Mouse (Mus musculus): ENCODE measurements around the gene Piezo1. TPM values are rescaled to one million over a fixed set of nuclear protein-coding genes. Genes with fewer than 3 reads are reported as not detected.

Gene Piezo1
- polyA plus RNA-seq, 1 experiment from 2014 or later = 17.4 TPM

DNA sequence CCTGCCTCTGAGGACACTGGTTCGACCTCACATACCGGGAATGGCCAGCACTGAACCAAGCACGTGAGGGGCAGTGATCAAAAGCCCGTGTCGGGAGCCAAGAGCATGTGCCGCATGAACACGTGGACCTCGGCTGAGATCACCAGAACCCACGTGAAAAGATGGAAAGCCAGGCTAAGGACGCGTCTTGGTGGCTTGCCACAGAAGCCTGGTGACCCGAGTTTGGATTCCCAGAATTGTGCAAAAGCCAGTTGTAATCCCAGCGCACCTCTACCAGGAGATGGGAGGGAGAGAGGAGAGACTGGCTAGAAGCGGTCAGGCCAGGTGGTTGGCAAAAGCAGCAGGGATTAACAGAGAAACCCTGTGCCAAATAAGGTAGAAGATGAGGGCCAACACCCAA, 35.4 kb downstream of the Piezo1 start:
- H3K4me1 ChIP-seq (ENCODE audit: control insufficient read depth, insufficient read depth, low read length) = peaks cover 63% of the 10 kb centered on the region
- 88% methylated on average over 14 of the region's 14 CpGs for WGBS (ENCODE audit: insufficient replicate concordance)
- no peak overlapping the region for H3K4me3 ChIP-seq (ENCODE audit: low read depth, low read length)
- H3K27ac ChIP-seq (ENCODE audit: low read depth, low read length) = peak overlapping the region; percentile 3; the same call in 1 of the 2 replicates
- no peaks in the 10 kb centered on the region for H3K9me3 ChIP-seq (replicated peaks; ENCODE audit: control insufficient read depth, low read length)
- H3K9ac ChIP-seq (ENCODE audit: low read depth, low read length) = no peak overlapping the region
- ATAC-seq (replicated peaks; ENCODE audit: insufficient number of reproducible peaks, low FRiP score, low TSS enrichment) = no peak
- H3K27me3 ChIP-seq (ENCODE audit: control insufficient read depth, insufficient read depth, low read length) = no peaks in the 10 kb centered on the region
- H3K4me2 ChIP-seq = no peak overlapping the region
- H3K36me3 ChIP-seq (ENCODE audit: control insufficient read depth, insufficient read depth, low read length) = peaks cover 3% of the 10 kb centered on the region; the same call in 1 of the 2 replicates

DNA sequence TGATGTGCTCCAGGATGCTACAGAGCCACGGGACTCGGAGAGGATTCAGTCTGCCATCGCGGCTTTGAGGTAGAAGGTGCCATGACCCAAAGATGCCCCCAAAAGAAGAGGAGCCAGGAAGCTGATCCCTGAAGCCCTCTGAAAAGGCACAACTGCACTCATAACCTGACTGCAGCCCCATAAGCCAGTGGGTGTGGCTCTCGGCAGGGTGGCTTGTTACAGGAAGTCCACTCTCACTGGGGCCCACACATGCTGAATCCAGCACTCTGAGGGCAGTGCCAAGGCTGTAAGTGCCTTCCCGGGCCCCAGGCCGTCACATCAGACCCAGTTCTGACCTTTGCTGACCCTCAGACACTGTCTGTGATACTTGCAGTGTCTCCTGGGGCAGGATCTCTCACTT, 38.7 kb downstream of the Piezo1 start:
- Histone ChIP-seq H3K4me2 (no peak overlapping the region), H3K27me3 (ENCODE audit: control insufficient read depth, insufficient read depth, low read length) (no peaks in the 10 kb centered on the region), H3K4me1 (ENCODE audit: control insufficient read depth, insufficient read depth, low read length) (peaks cover 35% of the 10 kb centered on the region), H3K36me3 (ENCODE audit: control insufficient read depth, insufficient read depth, low read length) (peaks cover 3% of the 10 kb centered on the region; the same call in 1 of the 2 replicates), H3K27ac (ENCODE audit: low read depth, low read length) (peak overlapping the region; percentile 68), H3K9ac (ENCODE audit: low read depth, low read length) (no peak overlapping the region), H3K9me3 (replicated peaks; ENCODE audit: control insufficient read depth, low read length) (no peaks in the 10 kb centered on the region), H3K4me3 (ENCODE audit: low read depth, low read length) (no peak overlapping the region)
- WGBS (ENCODE audit: insufficient replicate concordance) = 67% methylated on average over 7 of the region's 7 CpGs
- ATAC-seq (replicated peaks; ENCODE audit: insufficient number of reproducible peaks, low FRiP score, low TSS enrichment) = no peak

DNA sequence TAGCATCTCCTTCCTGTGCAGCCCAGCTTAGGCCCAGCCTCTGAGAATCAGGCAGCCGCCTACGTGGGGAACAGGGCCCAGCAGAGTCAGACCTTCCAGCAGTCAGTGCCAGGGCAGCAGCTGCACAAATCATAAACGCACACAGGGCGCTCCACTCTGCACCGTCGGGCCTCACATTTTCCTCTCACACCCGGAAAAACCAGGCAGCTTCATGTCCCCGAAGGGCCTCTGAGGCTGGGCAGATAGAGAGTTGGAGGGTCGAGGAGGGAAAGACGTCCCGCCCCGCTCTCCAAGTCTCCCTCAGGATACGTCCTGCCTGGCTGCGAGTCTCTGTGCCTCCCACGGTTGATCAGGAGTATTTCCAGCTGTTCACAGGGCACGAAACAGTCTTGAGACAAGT, 39.6 kb downstream of the Piezo1 start:
- H3K4me2 ChIP-seq = no peak overlapping the region
- no peaks in the 10 kb centered on the region for H3K9me3 ChIP-seq (replicated peaks; ENCODE audit: control insufficient read depth, low read length)
- peaks cover 27% of the 10 kb centered on the region for H3K4me1 ChIP-seq (ENCODE audit: control insufficient read depth, insufficient read depth, low read length)
- H3K36me3 ChIP-seq (ENCODE audit: control insufficient read depth, insufficient read depth, low read length) = peaks cover 3% of the 10 kb centered on the region; the same call in 1 of the 2 replicates
- peak overlapping the region; percentile 68 for H3K27ac ChIP-seq (ENCODE audit: low read depth, low read length)
- no peaks in the 10 kb centered on the region for H3K27me3 ChIP-seq (ENCODE audit: control insufficient read depth, insufficient read depth, low read length)
- WGBS (ENCODE audit: insufficient replicate concordance) = 58% methylated on average over 16 of the region's 16 CpGs
- no peak for ATAC-seq (replicated peaks; ENCODE audit: insufficient number of reproducible peaks, low FRiP score, low TSS enrichment)
- no peak overlapping the region for H3K4me3 ChIP-seq (ENCODE audit: low read depth, low read length)
- peak overlapping the region; percentile 49; the same call in 1 of the 2 replicates for H3K9ac ChIP-seq (ENCODE audit: low read depth, low read length)

DNA sequence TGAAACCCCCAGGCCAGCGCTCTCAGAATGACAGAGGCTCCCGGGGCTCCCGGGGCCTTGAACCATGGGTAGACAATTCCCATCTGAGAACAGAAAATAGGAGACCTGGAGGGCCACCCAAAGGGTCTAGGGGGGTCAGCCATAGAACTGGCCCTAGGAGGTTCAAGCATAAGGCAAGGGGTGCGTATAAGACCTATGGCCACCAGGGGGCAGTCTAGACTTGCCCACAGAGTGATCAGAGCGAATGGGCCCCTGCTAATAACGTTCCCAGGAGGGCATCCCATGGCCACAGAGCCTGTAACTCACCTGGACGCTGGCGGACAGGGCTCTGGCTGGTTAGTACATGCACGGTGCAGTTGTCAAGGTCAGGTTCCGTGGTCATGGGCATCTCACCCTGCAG, 50.3 kb downstream of the Piezo1 start:
- Histone ChIP-seq H3K4me2 (no peak overlapping the region), H3K9me3 (replicated peaks; ENCODE audit: control insufficient read depth, low read length) (no peaks in the 10 kb centered on the region), H3K27me3 (ENCODE audit: control insufficient read depth, insufficient read depth, low read length) (no peaks in the 10 kb centered on the region), H3K9ac (ENCODE audit: low read depth, low read length) (no peak overlapping the region), H3K4me1 (ENCODE audit: control insufficient read depth, insufficient read depth, low read length) (no peaks in the 10 kb centered on the region), H3K4me3 (ENCODE audit: low read depth, low read length) (no peak overlapping the region), H3K27ac (ENCODE audit: low read depth, low read length) (no peak overlapping the region), H3K36me3 (ENCODE audit: control insufficient read depth, insufficient read depth, low read length) (peaks cover 26% of the 10 kb centered on the region)
- no peak for ATAC-seq (replicated peaks; ENCODE audit: insufficient number of reproducible peaks, low FRiP score, low TSS enrichment)
- WGBS (ENCODE audit: insufficient replicate concordance) = 36% methylated on average over 10 of the region's 10 CpGs

DNA sequence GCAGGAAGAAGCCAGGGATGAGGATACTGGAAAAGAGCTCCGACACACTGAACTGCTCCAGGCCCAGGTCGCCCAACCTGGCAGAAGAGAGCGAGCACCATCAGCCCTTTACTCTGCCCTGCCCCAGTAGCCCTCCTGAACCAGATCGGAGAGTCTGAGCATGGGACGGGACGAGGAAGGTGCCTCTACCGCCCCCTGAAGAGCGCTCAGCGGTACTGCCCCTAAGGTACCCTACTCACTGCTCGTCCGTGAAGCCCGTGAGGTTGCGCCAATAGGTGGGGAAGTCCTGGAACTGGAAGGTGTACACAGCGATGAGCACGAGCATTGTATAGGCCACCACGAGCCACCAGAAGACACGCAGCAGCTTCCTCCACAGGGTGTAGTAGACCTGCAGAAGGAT, 53.2 kb downstream of the Piezo1 start:
- H3K9me3 ChIP-seq (replicated peaks; ENCODE audit: control insufficient read depth, low read length) = no peaks in the 10 kb centered on the region
- H3K4me3 ChIP-seq (ENCODE audit: low read depth, low read length) = no peak overlapping the region
- 72% methylated on average over 17 of the region's 17 CpGs for WGBS (ENCODE audit: insufficient replicate concordance)
- H3K4me1 ChIP-seq (ENCODE audit: control insufficient read depth, insufficient read depth, low read length) = no peaks in the 10 kb centered on the region
- H3K4me2 ChIP-seq = no peak overlapping the region
- peaks cover 45% of the 10 kb centered on the region for H3K36me3 ChIP-seq (ENCODE audit: control insufficient read depth, insufficient read depth, low read length)
- no peak for ATAC-seq (replicated peaks; ENCODE audit: insufficient number of reproducible peaks, low FRiP score, low TSS enrichment)
- H3K27ac ChIP-seq (ENCODE audit: low read depth, low read length) = no peak overlapping the region
- H3K9ac ChIP-seq (ENCODE audit: low read depth, low read length) = no peak overlapping the region
- no peaks in the 10 kb centered on the region for H3K27me3 ChIP-seq (ENCODE audit: control insufficient read depth, insufficient read depth, low read length)

DNA sequence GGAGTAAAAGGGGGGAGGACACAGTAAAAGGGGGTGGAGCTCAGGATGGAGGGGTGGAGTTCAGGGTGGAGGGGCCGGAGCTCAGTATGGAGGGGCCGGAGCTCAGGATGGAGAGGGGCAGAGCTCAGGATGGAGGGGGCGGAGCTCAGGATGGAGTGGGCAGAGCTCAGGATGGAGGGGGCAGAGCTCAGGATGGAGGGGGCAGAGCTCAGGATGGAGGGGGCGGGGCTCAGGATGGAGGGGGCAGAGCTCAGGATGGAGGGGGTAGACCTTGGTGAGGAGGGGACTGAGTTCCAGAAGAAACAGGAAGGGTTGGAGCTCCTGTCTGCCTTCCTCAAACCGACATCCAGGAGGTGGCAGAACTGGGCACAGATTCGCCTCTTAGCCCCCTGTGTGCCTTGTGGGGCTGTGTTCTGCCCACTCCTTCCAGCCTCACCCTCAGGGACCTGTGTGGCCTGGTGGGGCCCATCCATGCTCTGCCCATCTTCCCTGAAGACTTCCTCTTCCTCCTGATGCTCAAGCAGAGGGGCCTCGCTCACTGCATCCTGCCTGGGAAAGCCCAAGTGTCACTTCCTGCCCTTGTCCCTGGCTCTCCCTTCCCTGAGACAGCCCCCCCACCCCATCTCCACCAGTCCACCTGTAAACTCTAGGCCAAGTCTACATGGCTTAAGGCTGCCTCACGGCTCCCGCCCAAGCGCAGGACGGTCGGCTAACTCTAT, 54.0 kb downstream of the Piezo1 start:
- WGBS (ENCODE audit: insufficient replicate concordance) = 80% methylated on average over 12 of the region's 12 CpGs
- Histone ChIP-seq H3K4me1 (ENCODE audit: control insufficient read depth, insufficient read depth, low read length) (no peaks in the 10 kb centered on the region), H3K4me2 (no peak overlapping the region), H3K27me3 (ENCODE audit: control insufficient read depth, insufficient read depth, low read length) (no peaks in the 10 kb centered on the region), H3K36me3 (ENCODE audit: control insufficient read depth, insufficient read depth, low read length) (peaks cover 47% of the 10 kb centered on the region), H3K27ac (ENCODE audit: low read depth, low read length) (no peak overlapping the region), H3K9ac (ENCODE audit: low read depth, low read length) (no peak overlapping the region), H3K9me3 (replicated peaks; ENCODE audit: control insufficient read depth, low read length) (no peaks in the 10 kb centered on the region), H3K4me3 (ENCODE audit: low read depth, low read length) (no peak overlapping the region)
- no peak for ATAC-seq (replicated peaks; ENCODE audit: insufficient number of reproducible peaks, low FRiP score, low TSS enrichment)

DNA sequence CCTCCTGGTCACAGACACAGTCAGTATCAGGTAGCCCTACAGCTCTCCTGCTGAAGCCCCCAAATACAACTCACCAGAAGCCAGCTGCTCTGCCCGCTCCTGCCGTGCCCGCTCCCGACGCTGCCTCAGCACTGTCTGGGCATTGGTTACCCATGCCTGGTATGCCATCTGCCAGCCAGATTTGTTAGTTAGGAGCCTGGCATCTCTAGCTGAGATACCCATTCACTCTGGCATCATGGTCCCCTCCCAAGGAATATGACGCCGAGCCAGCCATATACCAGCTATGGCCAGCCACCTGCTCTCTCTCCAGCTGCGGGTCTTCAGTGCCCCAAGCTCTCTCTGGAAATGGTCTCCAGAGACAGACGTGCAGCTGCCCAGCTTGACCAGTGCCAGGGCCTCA, 62.7 kb downstream of the Piezo1 start:
- Histone ChIP-seq H3K4me3 (ENCODE audit: low read depth, low read length) (no peak overlapping the region), H3K9me3 (replicated peaks; ENCODE audit: control insufficient read depth, low read length) (no peaks in the 10 kb centered on the region), H3K4me1 (ENCODE audit: control insufficient read depth, insufficient read depth, low read length) (no peaks in the 10 kb centered on the region), H3K36me3 (ENCODE audit: control insufficient read depth, insufficient read depth, low read length) (peaks cover 64% of the 10 kb centered on the region), H3K27me3 (ENCODE audit: control insufficient read depth, insufficient read depth, low read length) (no peaks in the 10 kb centered on the region), H3K9ac (ENCODE audit: low read depth, low read length) (no peak overlapping the region), H3K27ac (ENCODE audit: low read depth, low read length) (no peak overlapping the region), H3K4me2 (no peak overlapping the region)
- ATAC-seq (replicated peaks; ENCODE audit: insufficient number of reproducible peaks, low FRiP score, low TSS enrichment) = no peak
- WGBS (ENCODE audit: insufficient replicate concordance) = 93% methylated on average over 9 of the region's 9 CpGs

DNA sequence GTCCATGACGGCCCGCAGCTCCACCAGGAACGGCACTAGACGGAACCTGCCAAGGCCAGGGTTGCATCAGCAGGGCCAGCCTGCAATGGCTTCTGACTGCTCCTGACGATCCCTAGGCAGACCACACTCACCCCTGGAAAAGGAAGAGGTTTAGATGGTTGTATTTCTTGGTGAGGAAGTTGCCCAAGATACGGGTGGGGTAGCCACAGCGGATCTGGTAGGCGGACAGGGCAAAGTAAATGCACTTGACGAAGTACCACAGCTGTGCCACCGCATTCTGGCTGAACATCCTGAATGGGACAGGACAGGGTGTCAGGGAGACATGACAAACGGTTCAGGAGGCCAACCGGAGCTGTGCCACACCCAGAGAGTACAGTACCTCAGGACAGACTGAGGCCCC, 66.3 kb downstream of the Piezo1 start:
- ATAC-seq (replicated peaks; ENCODE audit: insufficient number of reproducible peaks, low FRiP score, low TSS enrichment) = no peak
- H3K9ac ChIP-seq (ENCODE audit: low read depth, low read length) = no peak overlapping the region
- H3K9me3 ChIP-seq (replicated peaks; ENCODE audit: control insufficient read depth, low read length) = no peaks in the 10 kb centered on the region
- peaks cover 69% of the 10 kb centered on the region for H3K36me3 ChIP-seq (ENCODE audit: control insufficient read depth, insufficient read depth, low read length)
- no peaks in the 10 kb centered on the region for H3K27me3 ChIP-seq (ENCODE audit: control insufficient read depth, insufficient read depth, low read length)
- no peak overlapping the region for H3K4me3 ChIP-seq (ENCODE audit: low read depth, low read length)
- 87% methylated on average over 12 of the region's 12 CpGs for WGBS (ENCODE audit: insufficient replicate concordance)
- no peak overlapping the region for H3K4me2 ChIP-seq
- no peaks in the 10 kb centered on the region for H3K4me1 ChIP-seq (ENCODE audit: control insufficient read depth, insufficient read depth, low read length)
- H3K27ac ChIP-seq (ENCODE audit: low read depth, low read length) = no peak overlapping the region

DNA sequence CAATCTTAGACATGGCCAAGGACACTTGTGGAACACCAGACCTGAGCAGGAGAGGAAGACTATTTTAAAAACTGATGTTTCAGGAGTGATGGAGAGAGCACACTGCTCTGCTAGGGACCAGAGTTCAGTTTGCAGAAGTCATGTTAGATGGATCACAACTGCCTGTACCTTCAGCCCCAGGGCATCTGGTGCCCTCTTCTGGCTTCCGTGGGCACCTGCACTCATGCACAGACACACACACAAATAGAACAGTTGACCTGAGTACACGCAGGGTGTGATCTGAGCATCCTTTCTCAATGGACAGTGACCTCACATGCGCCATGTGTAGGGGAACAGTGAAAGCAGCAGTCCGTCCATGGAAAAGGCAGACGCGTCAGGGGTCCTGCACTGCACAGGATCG, 67.3 kb downstream of the Piezo1 start:
- no peak for ATAC-seq (replicated peaks; ENCODE audit: insufficient number of reproducible peaks, low FRiP score, low TSS enrichment)
- H3K4me3 ChIP-seq (ENCODE audit: low read depth, low read length) = no peak overlapping the region
- H3K4me2 ChIP-seq = no peak overlapping the region
- H3K27ac ChIP-seq (ENCODE audit: low read depth, low read length) = no peak overlapping the region
- no peak overlapping the region for H3K9ac ChIP-seq (ENCODE audit: low read depth, low read length)
- no peaks in the 10 kb centered on the region for H3K27me3 ChIP-seq (ENCODE audit: control insufficient read depth, insufficient read depth, low read length)
- H3K36me3 ChIP-seq (ENCODE audit: control insufficient read depth, insufficient read depth, low read length) = peaks cover 60% of the 10 kb centered on the region
- H3K9me3 ChIP-seq (replicated peaks; ENCODE audit: control insufficient read depth, low read length) = no peaks in the 10 kb centered on the region
- 95% methylated on average over 7 of the region's 7 CpGs for WGBS (ENCODE audit: insufficient replicate concordance)
- no peaks in the 10 kb centered on the region for H3K4me1 ChIP-seq (ENCODE audit: control insufficient read depth, insufficient read depth, low read length)

Measured in heart, embryonic 11.5 days (tissue).